Mouse (Mus musculus): ENCODE data around the gene Rbfox3.

Gene Rbfox3

GRCm38 (mm10) chr11:118911307-118912070 lies at the start of gene Rbfox3:
Rbfox3 (minus strand) TSS chr11:118911597.
- DNase-seq (ENCODE audit: low read depth, low spot score): no peak
- Histone ChIP-seq H3K36me3 (ENCODE audit: control insufficient read depth, insufficient read depth, low read length, poor library complexity, severe bottlenecking) (no peaks in the 10 kb centered on the region), H3K27me3 (ENCODE audit: control insufficient read depth, insufficient read depth, low read length, poor library complexity, severe bottlenecking) (peaks cover 3% of the 10 kb centered on the region; the same call in 1 of the 2 replicates)

- DNase-seq (ENCODE audit: low read depth, low spot score): no peak
- Histone ChIP-seq H3K27me3 (ENCODE audit: control insufficient read depth, insufficient read depth, low read length, poor library complexity, severe bottlenecking) (no peaks in the 10 kb centered on the region), H3K36me3 (ENCODE audit: control insufficient read depth, insufficient read depth, low read length, poor library complexity, severe bottlenecking) (no peaks in the 10 kb centered on the region)
These were observed 49.3 kb upstream of the Rbfox3 start for GRCm38 (mm10) chr11:118960649-118961048.

GRCm38 (mm10) chr11:118957070-118957471 lies 45.7 kb upstream of the Rbfox3 start:
- no peak for DNase-seq (ENCODE audit: low read depth, low spot score)
- Histone ChIP-seq H3K27me3 (ENCODE audit: control insufficient read depth, insufficient read depth, low read length, poor library complexity, severe bottlenecking) (no peaks in the 10 kb centered on the region), H3K36me3 (ENCODE audit: control insufficient read depth, insufficient read depth, low read length, poor library complexity, severe bottlenecking) (no peaks in the 10 kb centered on the region)

GRCm38 (mm10) chr11:118955016-118955415 lies 43.6 kb upstream of the Rbfox3 start:
- DNase-seq (ENCODE audit: low read depth, low spot score): no peak
- H3K36me3 ChIP-seq (ENCODE audit: control insufficient read depth, insufficient read depth, low read length, poor library complexity, severe bottlenecking): no peaks in the 10 kb centered on the region
- no peaks in the 10 kb centered on the region for H3K27me3 ChIP-seq (ENCODE audit: control insufficient read depth, insufficient read depth, low read length, poor library complexity, severe bottlenecking)

- DNase-seq (ENCODE audit: low read depth, low spot score): no peak
- Histone ChIP-seq H3K27me3 (ENCODE audit: control insufficient read depth, insufficient read depth, low read length, poor library complexity, severe bottlenecking) (no peaks in the 10 kb centered on the region), H3K36me3 (ENCODE audit: control insufficient read depth, insufficient read depth, low read length, poor library complexity, severe bottlenecking) (no peaks in the 10 kb centered on the region)
These were observed 34.5 kb upstream of the Rbfox3 start for GRCm38 (mm10) chr11:118945868-118946267.

- DNase-seq (ENCODE audit: low read depth, low spot score): no peak
- H3K27me3 ChIP-seq (ENCODE audit: control insufficient read depth, insufficient read depth, low read length, poor library complexity, severe bottlenecking): no peaks in the 10 kb centered on the region
- H3K36me3 ChIP-seq (ENCODE audit: control insufficient read depth, insufficient read depth, low read length, poor library complexity, severe bottlenecking): no peaks in the 10 kb centered on the region
These were observed 29.9 kb upstream of the Rbfox3 start for GRCm38 (mm10) chr11:118941268-118941667.

- H3K36me3 ChIP-seq (ENCODE audit: control insufficient read depth, insufficient read depth, low read length, poor library complexity, severe bottlenecking): no peaks in the 10 kb centered on the region
- no peak for DNase-seq (ENCODE audit: low read depth, low spot score)
- no peaks in the 10 kb centered on the region for H3K27me3 ChIP-seq (ENCODE audit: control insufficient read depth, insufficient read depth, low read length, poor library complexity, severe bottlenecking)
These were observed 29.1 kb upstream of the Rbfox3 start for GRCm38 (mm10) chr11:118940539-118940938.

GRCm38 (mm10) chr11:118939731-118940130 lies 28.3 kb upstream of the Rbfox3 start:
- Histone ChIP-seq H3K36me3 (ENCODE audit: control insufficient read depth, insufficient read depth, low read length, poor library complexity, severe bottlenecking) (no peaks in the 10 kb centered on the region), H3K27me3 (ENCODE audit: control insufficient read depth, insufficient read depth, low read length, poor library complexity, severe bottlenecking) (no peaks in the 10 kb centered on the region)
- no peak for DNase-seq (ENCODE audit: low read depth, low spot score)

GRCm38 (mm10) chr11:118934925-118935324 lies 23.5 kb upstream of the Rbfox3 start:
- no peaks in the 10 kb centered on the region for H3K27me3 ChIP-seq (ENCODE audit: control insufficient read depth, insufficient read depth, low read length, poor library complexity, severe bottlenecking)
- no peak for DNase-seq (ENCODE audit: low read depth, low spot score)
- no peaks in the 10 kb centered on the region for H3K36me3 ChIP-seq (ENCODE audit: control insufficient read depth, insufficient read depth, low read length, poor library complexity, severe bottlenecking)

GRCm38 (mm10) chr11:118927081-118927480 lies 15.7 kb upstream of the Rbfox3 start:
- DNase-seq (ENCODE audit: low read depth, low spot score): no peak
- Histone ChIP-seq H3K36me3 (ENCODE audit: control insufficient read depth, insufficient read depth, low read length, poor library complexity, severe bottlenecking) (no peaks in the 10 kb centered on the region), H3K27me3 (ENCODE audit: control insufficient read depth, insufficient read depth, low read length, poor library complexity, severe bottlenecking) (no peaks in the 10 kb centered on the region)

- no peak for DNase-seq (ENCODE audit: low read depth, low spot score)
- H3K27me3 ChIP-seq (ENCODE audit: control insufficient read depth, insufficient read depth, low read length, poor library complexity, severe bottlenecking): no peaks in the 10 kb centered on the region
- no peaks in the 10 kb centered on the region for H3K36me3 ChIP-seq (ENCODE audit: control insufficient read depth, insufficient read depth, low read length, poor library complexity, severe bottlenecking)
These were observed 10.5 kb upstream of the Rbfox3 start for GRCm38 (mm10) chr11:118921852-118922251.

GRCm38 (mm10) chr11:118916423-118917030 lies 5.1 kb upstream of the Rbfox3 start:
- Histone ChIP-seq H3K27me3 (ENCODE audit: control insufficient read depth, insufficient read depth, low read length, poor library complexity, severe bottlenecking) (no peaks in the 10 kb centered on the region), H3K36me3 (ENCODE audit: control insufficient read depth, insufficient read depth, low read length, poor library complexity, severe bottlenecking) (no peaks in the 10 kb centered on the region)
- no peak for DNase-seq (ENCODE audit: low read depth, low spot score)

GRCm38 (mm10) chr11:118915888-118916287 lies 4.5 kb upstream of the Rbfox3 start:
- no peaks in the 10 kb centered on the region for H3K36me3 ChIP-seq (ENCODE audit: control insufficient read depth, insufficient read depth, low read length, poor library complexity, severe bottlenecking)
- no peaks in the 10 kb centered on the region for H3K27me3 ChIP-seq (ENCODE audit: control insufficient read depth, insufficient read depth, low read length, poor library complexity, severe bottlenecking)
- no peak for DNase-seq (ENCODE audit: low read depth, low spot score)

- peaks cover 3% of the 10 kb centered on the region; the same call in 1 of the 2 replicates for H3K27me3 ChIP-seq (ENCODE audit: control insufficient read depth, insufficient read depth, low read length, poor library complexity, severe bottlenecking)
- DNase-seq (ENCODE audit: low read depth, low spot score): no peak
- no peaks in the 10 kb centered on the region for H3K36me3 ChIP-seq (ENCODE audit: control insufficient read depth, insufficient read depth, low read length, poor library complexity, severe bottlenecking)
These were observed 1.3 kb upstream of the Rbfox3 start for GRCm38 (mm10) chr11:118912686-118913085.

GRCm38 (mm10) chr11:118910756-118911155 lies 641 bp downstream of the Rbfox3 start:
- H3K27me3 ChIP-seq (ENCODE audit: control insufficient read depth, insufficient read depth, low read length, poor library complexity, severe bottlenecking): peaks cover 3% of the 10 kb centered on the region; the same call in 1 of the 2 replicates
- H3K36me3 ChIP-seq (ENCODE audit: control insufficient read depth, insufficient read depth, low read length, poor library complexity, severe bottlenecking): no peaks in the 10 kb centered on the region
- no peak for DNase-seq (ENCODE audit: low read depth, low spot score)

Measured in splenic B cell, adult 2 months (primary cell).